Mouse (Mus musculus) liver, postnatal 0 days (tissue): ENCODE data around the gene Gm10643. TPM values are rescaled to one million over a fixed set of nuclear protein-coding genes. Genes with fewer than 3 reads are reported as not detected.

Experiments used
- ATAC-seq: fragments of 200-750 bp; cut with Nextera tagmentation; 2 replicates; pipeline ENCODE4 v1.8.0; 2017; ENCODE audit warnings: mild to moderate bottlenecking, moderate library complexity
- DNase-seq: peaks from one replicate; pipeline ENCODE4 v3.0.0-alpha.2; 2016
- H3K27ac ChIP-seq: fragments of 300-500 bp; sonication (generic); 2 replicates; pipeline ENCODE4 v1.5.1; 2014; ENCODE audit warnings: antibody characterized with exemption, moderate library complexity, mild to moderate bottlenecking, low read depth
- H3K27me3 ChIP-seq: fragments of 300-500 bp; sonication (generic); 2 replicates; pipeline ENCODE4 v1.6.1; 2014; ENCODE audit warnings: low read length, control low read depth, mixed read lengths; ENCODE audit not compliant: insufficient read depth
- H3K36me3 ChIP-seq: fragments of 300-500 bp; sonication (generic); replicated peaks from 2 replicates; pipeline ENCODE4 v1.6.1; 2014; ENCODE audit warnings: mild to moderate bottlenecking, control low read depth, low read length, moderate library complexity, mixed read lengths; ENCODE audit not compliant: insufficient read depth
- H3K4me1 ChIP-seq: fragments of 300-500 bp; sonication (generic); 2 replicates; pipeline ENCODE4 v1.6.1; 2014; ENCODE audit warnings: antibody characterized with exemption, mild to moderate bottlenecking, control low read depth; ENCODE audit not compliant: insufficient read depth
- H3K4me2 ChIP-seq: fragments of 300-500 bp; sonication (generic); 2 replicates; pipeline ENCODE4 v1.6.1; 2014; ENCODE audit warnings: low read depth, mild to moderate bottlenecking, low read length, moderate library complexity, mixed read lengths
- H3K4me3 ChIP-seq: fragments of 300-500 bp; sonication (generic); 2 replicates; pipeline ENCODE4 v1.5.1; 2014; ENCODE audit warnings: low read depth, low read length
- H3K9ac ChIP-seq: fragments of 300-500 bp; sonication (generic); replicated peaks from 2 replicates; pipeline ENCODE4 v1.6.1; 2014; ENCODE audit warnings: mild to moderate bottlenecking, moderate library complexity
- H3K9me3 ChIP-seq: fragments of 300-500 bp; sonication (generic); 2 replicates; pipeline ENCODE4 v1.6.1; 2016; ENCODE audit warnings: mild to moderate bottlenecking, control low read depth, low read length, mixed read lengths
- CTCF ChIP-seq: sonication (generic); IDR thresholded peaks from 2 replicates; pipeline ENCODE4 v1.5.1; 2016; ENCODE audit warnings: antibody characterized with exemption, low read depth
- EP300 ChIP-seq: IDR thresholded peaks from 2 replicates; pipeline ENCODE4 v1.6.1; 2016; ENCODE audit warnings: antibody characterized with exemption, low read depth, mild to moderate bottlenecking
- WGBS: fragments of 180-500 bp; shearing (Covaris S2); extraction: QIAGEN DNeasy Blood & Tissue Kit; methylation state at CpG from one replicate; pipeline ENCODE4 v1.1.7; 2014; ENCODE audit not compliant: insufficient replicate concordance; 5-methylcytosine and 5-hydroxymethylcytosine counted together
- polyA plus RNA-seq: library from polyadenylated mRNA; unstranded; fragments of >200 nt; fragmentation: Nextera tagmentation; extraction: Ambion mirVana; gene quantifications from 2 replicates; pipeline ENCODE4 v1.2.1, GENCODE M21; 2015

Gene Gm10643
- polyA plus RNA-seq, 1 experiment from 2014 or later: 0.36 TPM

GRCm38 (mm10) chr8:84052746-84053145 lies 12.2 kb downstream of the Gm10643 start:
- ATAC-seq (peak; percentile 67), DNase-seq (peak; percentile 46)
- Histone ChIP-seq H3K4me1 (peaks cover 5% of the 10 kb centered on the region), H3K36me3 (no peaks in the 10 kb centered on the region), H3K27ac (no peak overlapping the region), H3K4me3 (no peak overlapping the region), H3K9ac (no peak overlapping the region), H3K27me3 (no peaks in the 10 kb centered on the region), H3K9me3 (no peaks in the 10 kb centered on the region), H3K4me2 (no peak overlapping the region)
- 26% methylated on average over 3 of the region's 3 CpGs for WGBS
- TF ChIP-seq EP300 (peak; percentile 62), CTCF (peak; percentile 6; the same call in 1 of the 2 replicates)

GRCm38 (mm10) chr8:84048171-84048570 lies 16.8 kb downstream of the Gm10643 start:
- Histone ChIP-seq H3K4me1 (peaks cover 5% of the 10 kb centered on the region), H3K4me3 (no peak overlapping the region), H3K9ac (no peak overlapping the region), H3K9me3 (no peaks in the 10 kb centered on the region), H3K27ac (no peak overlapping the region), H3K4me2 (no peak overlapping the region), H3K36me3 (no peaks in the 10 kb centered on the region), H3K27me3 (peaks cover 21% of the 10 kb centered on the region)
- TF ChIP-seq EP300 (no peak), CTCF (no peak)
- 76% methylated on average over 5 of the region's 5 CpGs for WGBS
- DNase-seq: no peak
- no peak for ATAC-seq

GRCm38 (mm10) chr8:84046505-84046904 lies 18.4 kb downstream of the Gm10643 start:
- TF ChIP-seq CTCF (no peak), EP300 (no peak)
- Histone ChIP-seq H3K4me3 (no peak overlapping the region), H3K4me2 (no peak overlapping the region), H3K9me3 (no peaks in the 10 kb centered on the region), H3K4me1 (peaks cover 3% of the 10 kb centered on the region; the same call in 1 of the 2 replicates), H3K9ac (no peak overlapping the region), H3K27me3 (peaks cover 37% of the 10 kb centered on the region), H3K27ac (no peak overlapping the region), H3K36me3 (no peaks in the 10 kb centered on the region)
- 70% methylated on average over 3 of the region's 3 CpGs for WGBS
- ATAC-seq (no peak), DNase-seq (no peak)

- Histone ChIP-seq H3K27ac (no peak within 1 kb of the TSS), H3K9ac (no peak within 1 kb of the TSS), H3K4me2 (no peak within 1 kb of the TSS), H3K27me3 (peaks cover 44% of the 10 kb centered on the region), H3K4me3 (no peak within 1 kb of the TSS), H3K9me3 (no peaks in the 10 kb centered on the region), H3K4me1 (peaks cover 3% of the 10 kb centered on the region; the same call in 1 of the 2 replicates), H3K36me3 (no peaks in the 10 kb centered on the region)
- WGBS: 25% methylated on average over 9 of the region's 9 CpGs
- no peak for ATAC-seq
- no peak for TF ChIP-seq EP300
- no peak for TF ChIP-seq CTCF
- no peak for DNase-seq
These were observed 20.0 kb downstream of the Gm10643 start, which contains the start of gene Rln3 for GRCm38 (mm10) chr8:84044900-84045299. TSS of gene Rln3 (minus strand) at chr8:84045000.

GRCm38 (mm10) chr8:84044103-84044502 lies 20.8 kb downstream of the Gm10643 start:
- peak; percentile 15; the same call in 1 of the 2 replicates for TF ChIP-seq CTCF
- no peak for TF ChIP-seq EP300
- H3K9ac ChIP-seq: no peak overlapping the region
- 21% methylated on average over 7 of the region's 7 CpGs for WGBS
- peaks cover 3% of the 10 kb centered on the region; the same call in 1 of the 2 replicates for H3K4me1 ChIP-seq
- H3K4me3 ChIP-seq: no peak overlapping the region
- no peak for DNase-seq
- no peak for ATAC-seq
- H3K27me3 ChIP-seq: peaks cover 44% of the 10 kb centered on the region
- H3K36me3 ChIP-seq: no peaks in the 10 kb centered on the region
- H3K9me3 ChIP-seq: no peaks in the 10 kb centered on the region
- no peak overlapping the region for H3K4me2 ChIP-seq
- H3K27ac ChIP-seq: no peak overlapping the region

GRCm38 (mm10) chr8:84042948-84043342 lies 22.0 kb downstream of the Gm10643 start:
- H3K27me3 ChIP-seq: peaks cover 44% of the 10 kb centered on the region
- H3K4me2 ChIP-seq: peak overlapping the region; percentile 67
- no peaks in the 10 kb centered on the region for H3K9me3 ChIP-seq
- WGBS: 42% methylated on average over 12 of the region's 12 CpGs
- H3K4me1 ChIP-seq: peaks cover 3% of the 10 kb centered on the region; the same call in 1 of the 2 replicates
- H3K36me3 ChIP-seq: no peaks in the 10 kb centered on the region
- no peak overlapping the region for H3K9ac ChIP-seq
- TF ChIP-seq CTCF (no peak), EP300 (no peak)
- DNase-seq: no peak
- peak overlapping the region; percentile 41 for H3K4me3 ChIP-seq
- no peak for ATAC-seq
- H3K27ac ChIP-seq: no peak overlapping the region
